Mouse (Mus musculus) neural tube, embryonic 11.5 days (tissue): Measurements from ENCODE around the gene Aldh1b1. TPM values are rescaled to one million over a fixed set of nuclear protein-coding genes. Genes with fewer than 3 reads are reported as not detected.

Experiments used
- ATAC-seq: fragments of 200-750 bp; cut with Nextera tagmentation; 2 replicates; pipeline ENCODE4 v1.8.0; 2017; ENCODE audit warnings: moderate number of reproducible peaks, mild to moderate bottlenecking, moderate TSS enrichment, moderate library complexity; ENCODE audit not compliant: insufficient read depth, low FRiP score, low TSS enrichment
- DNase-seq: peaks from one replicate; pipeline ENCODE4 v3.0.0-alpha.2; 2015; ENCODE audit warnings: low spot score
- H3K27ac ChIP-seq: fragments of 300-500 bp; sonication (generic); 2 replicates; pipeline ENCODE4 v1.5.1; 2014; ENCODE audit warnings: low read depth, mild to moderate bottlenecking, low read length
- H3K27me3 ChIP-seq: fragments of 300-500 bp; sonication (generic); 2 replicates; pipeline ENCODE4 v1.6.1; 2014; ENCODE audit warnings: mild to moderate bottlenecking, low read length, mixed read lengths; ENCODE audit not compliant: control insufficient read depth, insufficient read depth
- H3K36me3 ChIP-seq: fragments of 300-500 bp; sonication (generic); 2 replicates; pipeline ENCODE4 v1.6.1; 2014; ENCODE audit warnings: mild to moderate bottlenecking, low read length, moderate library complexity, mixed read lengths; ENCODE audit not compliant: control insufficient read depth, insufficient read depth
- H3K4me1 ChIP-seq: fragments of 300-500 bp; sonication (generic); 2 replicates; pipeline ENCODE4 v1.6.1; 2014; ENCODE audit warnings: low read length, mixed read lengths; ENCODE audit not compliant: control insufficient read depth, insufficient read depth
- H3K4me2 ChIP-seq: fragments of 300-500 bp; sonication (generic); 2 replicates; pipeline ENCODE4 v1.6.1; 2014; ENCODE audit warnings: low read depth, mild to moderate bottlenecking, moderate library complexity
- H3K4me3 ChIP-seq: fragments of 300-500 bp; sonication (generic); 2 replicates; pipeline ENCODE4 v1.5.1; 2014; ENCODE audit warnings: low read depth, low read length
- H3K9ac ChIP-seq: fragments of 300-500 bp; sonication (generic); 2 replicates; pipeline ENCODE4 v1.6.1; 2014; ENCODE audit warnings: mild to moderate bottlenecking, low read length
- H3K9me3 ChIP-seq: fragments of 300-500 bp; sonication (generic); 2 replicates; pipeline ENCODE4 v1.6.1; 2016; ENCODE audit warnings: low read length; ENCODE audit not compliant: control insufficient read depth
- WGBS: fragments of 180-500 bp; shearing (Covaris S2); extraction: QIAGEN DNeasy Blood & Tissue Kit; methylation state at CpG from one replicate; pipeline ENCODE4 v1.1.7; 2014; 5-methylcytosine and 5-hydroxymethylcytosine counted together
- polyA plus RNA-seq: library from polyadenylated mRNA; unstranded; fragments of >200 nt; fragmentation: Nextera tagmentation; extraction: Ambion mirVana; gene quantifications from 2 replicates; pipeline ENCODE4 v1.2.1, GENCODE M21; 2014

Gene Aldh1b1
- polyA plus RNA-seq, 1 experiment from 2014 or later, result 4.6 TPM

- Histone ChIP-seq H3K4me2 (no peak overlapping the region), H3K9me3 (no peaks in the 10 kb centered on the region), H3K27ac (peak overlapping the region; percentile 62; the same call in 1 of the 2 replicates), H3K27me3 (peaks cover 5% of the 10 kb centered on the region; the same call in 1 of the 2 replicates), H3K4me3 (no peak overlapping the region), H3K36me3 (no peaks in the 10 kb centered on the region), H3K9ac (peak overlapping the region; percentile 35; the same call in 1 of the 2 replicates), H3K4me1 (peaks cover 29% of the 10 kb centered on the region)
- no peak for DNase-seq
- ATAC-seq, result no peak
- WGBS, result 9% methylated on average over 10 of the region's 10 CpGs
Measured at GRCm38 (mm10) chr4:45769791-45770637, 28.8 kb upstream of the Aldh1b1 start.

DNA sequence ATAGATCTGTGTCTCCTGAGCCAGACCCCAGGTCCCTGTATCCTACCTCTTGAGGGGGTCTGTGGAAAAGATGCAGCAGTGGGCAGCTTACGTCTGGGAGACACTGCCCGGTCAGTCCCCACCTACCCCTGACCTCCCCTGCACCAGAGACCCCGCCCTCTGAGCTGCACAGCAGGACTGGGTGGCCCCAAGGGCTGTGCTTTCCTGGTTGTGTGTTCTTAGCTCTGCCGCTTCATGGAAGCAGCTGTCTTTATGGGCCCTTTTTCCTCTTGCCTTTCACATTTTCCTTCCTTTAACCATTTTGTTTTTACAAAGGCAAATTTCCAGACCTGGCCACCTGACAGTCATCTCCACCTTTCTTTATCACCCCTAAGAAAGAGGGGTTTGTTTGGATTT lies 28.2 kb upstream of the Aldh1b1 start:
- peak overlapping the region; percentile 62; the same call in 1 of the 2 replicates for H3K27ac ChIP-seq
- no peaks in the 10 kb centered on the region for H3K9me3 ChIP-seq
- WGBS, result 3% methylated on average over 4 of the region's 4 CpGs
- no peaks in the 10 kb centered on the region for H3K36me3 ChIP-seq
- DNase-seq (no peak), ATAC-seq (no peak)
- H3K9ac ChIP-seq, result peak overlapping the region; percentile 35
- no peak overlapping the region for H3K4me3 ChIP-seq
- H3K4me2 ChIP-seq, result no peak overlapping the region
- H3K27me3 ChIP-seq, result no peaks in the 10 kb centered on the region
- H3K4me1 ChIP-seq, result peaks cover 22% of the 10 kb centered on the region

GRCm38 (mm10) chr4:45771173-45771572 lies 27.6 kb upstream of the Aldh1b1 start:
- Histone ChIP-seq H3K4me3 (no peak overlapping the region), H3K4me2 (no peak overlapping the region), H3K4me1 (peaks cover 21% of the 10 kb centered on the region), H3K27ac (no peak overlapping the region), H3K36me3 (no peaks in the 10 kb centered on the region), H3K27me3 (no peaks in the 10 kb centered on the region), H3K9me3 (no peaks in the 10 kb centered on the region), H3K9ac (peak overlapping the region; percentile 18; the same call in 1 of the 2 replicates)
- 21% methylated on average over 8 of the region's 8 CpGs for WGBS
- ATAC-seq, result no peak
- no peak for DNase-seq

- no peak for ATAC-seq
- Histone ChIP-seq H3K4me1 (peaks cover 21% of the 10 kb centered on the region), H3K27me3 (no peaks in the 10 kb centered on the region), H3K36me3 (no peaks in the 10 kb centered on the region), H3K9me3 (no peaks in the 10 kb centered on the region), H3K4me2 (no peak overlapping the region), H3K4me3 (no peak overlapping the region), H3K9ac (peak overlapping the region; percentile 18; the same call in 1 of the 2 replicates), H3K27ac (no peak overlapping the region)
- WGBS, result 3% methylated on average over 5 of the region's 5 CpGs
- DNase-seq, result peak; percentile 82
Measured at GRCm38 (mm10) chr4:45771619-45772018, 27.2 kb upstream of the Aldh1b1 start.

- no peaks in the 10 kb centered on the region for H3K36me3 ChIP-seq
- no peak overlapping the region for H3K4me2 ChIP-seq
- no peaks in the 10 kb centered on the region for H3K9me3 ChIP-seq
- ATAC-seq (no peak), DNase-seq (no peak)
- H3K9ac ChIP-seq, result no peak overlapping the region
- WGBS, result 55% methylated on average over 1 of the region's 1 CpGs
- H3K4me1 ChIP-seq, result no peaks in the 10 kb centered on the region
- no peak overlapping the region for H3K27ac ChIP-seq
- no peaks in the 10 kb centered on the region for H3K27me3 ChIP-seq
- H3K4me3 ChIP-seq, result no peak overlapping the region
Measured at GRCm38 (mm10) chr4:45783671-45784070, 15.2 kb upstream of the Aldh1b1 start.

DNA sequence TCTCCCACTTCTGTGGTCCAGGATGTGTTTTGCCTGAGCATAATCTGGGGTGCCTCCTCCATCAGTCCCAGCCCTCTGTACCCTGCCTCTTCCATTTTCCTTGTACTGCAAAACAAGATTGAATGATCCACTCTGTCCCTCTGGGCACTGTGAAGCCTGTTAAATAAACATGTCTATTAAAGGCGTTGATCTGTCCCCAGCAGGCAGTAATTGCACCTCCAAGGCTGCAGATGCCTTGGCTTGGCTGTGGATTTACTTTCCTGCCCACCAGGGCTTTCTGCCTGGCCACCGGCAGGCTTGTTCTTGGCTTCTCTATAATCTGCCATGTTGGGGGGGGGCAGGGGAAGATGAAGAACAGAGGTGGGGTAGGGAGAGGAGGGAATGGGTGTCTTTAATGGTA lies 12.9 kb upstream of the Aldh1b1 start:
- H3K27me3 ChIP-seq, result no peaks in the 10 kb centered on the region
- no peak overlapping the region for H3K4me2 ChIP-seq
- no peak for DNase-seq
- H3K36me3 ChIP-seq, result no peaks in the 10 kb centered on the region
- H3K9ac ChIP-seq, result no peak overlapping the region
- no peak overlapping the region for H3K27ac ChIP-seq
- 19% methylated on average over 2 of the region's 2 CpGs for WGBS
- peaks cover 3% of the 10 kb centered on the region; the same call in 1 of the 2 replicates for H3K4me1 ChIP-seq
- H3K9me3 ChIP-seq, result no peaks in the 10 kb centered on the region
- no peak overlapping the region for H3K4me3 ChIP-seq
- ATAC-seq, result no peak

GRCm38 (mm10) chr4:45786674-45787073 lies 12.1 kb upstream of the Aldh1b1 start:
- peaks cover 3% of the 10 kb centered on the region; the same call in 1 of the 2 replicates for H3K4me1 ChIP-seq
- no peak overlapping the region for H3K27ac ChIP-seq
- no peaks in the 10 kb centered on the region for H3K27me3 ChIP-seq
- no peak overlapping the region for H3K4me3 ChIP-seq
- H3K9ac ChIP-seq, result no peak overlapping the region
- WGBS, result 70% methylated on average over 4 of the region's 4 CpGs
- DNase-seq, result no peak
- no peaks in the 10 kb centered on the region for H3K9me3 ChIP-seq
- H3K36me3 ChIP-seq, result no peaks in the 10 kb centered on the region
- H3K4me2 ChIP-seq, result no peak overlapping the region
- no peak for ATAC-seq

- no peak for DNase-seq
- ATAC-seq, result no peak
- no peak overlapping the region for H3K4me3 ChIP-seq
- no peaks in the 10 kb centered on the region for H3K9me3 ChIP-seq
- WGBS, result 74% methylated on average over 13 of the region's 13 CpGs
- peaks cover 3% of the 10 kb centered on the region; the same call in 1 of the 2 replicates for H3K4me1 ChIP-seq
- H3K4me2 ChIP-seq, result no peak overlapping the region
- H3K27ac ChIP-seq, result no peak overlapping the region
- no peaks in the 10 kb centered on the region for H3K36me3 ChIP-seq
- H3K27me3 ChIP-seq, result no peaks in the 10 kb centered on the region
- no peak overlapping the region for H3K9ac ChIP-seq
Measured at GRCm38 (mm10) chr4:45788446-45789081, 10.3 kb upstream of the Aldh1b1 start.
